Comparison of ENCODE assay signal across 18 mouse cellular contexts in genomic region chr6:30230246-30230645, GRCm38 (mm10).
DNase-seq lines count a peak whose midpoint lies in the region; ATAC-seq and TF ChIP-seq lines count a peak whose summit lies in the region.
"Had no signal": no experiment of that assay in that cellular context is flagged by ENCODE, and none has a peak within 500 bp of the region (broad histone marks: within the 10 kb centered on the region; RNA-seq: fewer than 3 reads in every experiment).

No protein-coding gene starts in this region.

- DNase-seq in heart, adult 11 months, result peak; percentile 95
- no peak for DNase-seq in heart, postnatal 25 days (ENCODE audit: low spot score)
- DNase-seq in brain, adult 2 months (ENCODE audit: low read depth, low spot score), result peak; percentile 63
- DNase-seq in adrenal gland, postnatal 4 days (ENCODE audit: low spot score in 2 of 2), result no peak
- no peak for DNase-seq in layer of hippocampus, adult 9-10 months (ENCODE audit: low spot score)
- no peak for DNase-seq in adrenal gland, adult 18-20 months (ENCODE audit: low spot score in 2 of 2)
- DNase-seq: cerebellum, adult 9-11 months; kidney, postnatal 4 days; midbrain, embryonic 14.5 days; thymus, postnatal 4 days had no signal

- H3K4me3 ChIP-seq in heart, embryonic 11.5 days (ENCODE audit: low read depth, low read length), result no peak overlapping the region
- H3K4me3 ChIP-seq in myocyte, result no peak overlapping the region
- H3K4me3 ChIP-seq: forebrain, embryonic 10.5 days; lung, embryonic 15.5 days; neural tube, embryonic 13.5 days; stomach, embryonic 15.5 days had no signal

- peak; percentile 49; the same call in 1 of the 2 replicates for ATAC-seq in heart, embryonic 11.5 days (replicated peaks; ENCODE audit: insufficient number of reproducible peaks, low FRiP score, low TSS enrichment)
- ATAC-seq: activated CD4-positive, CD25-positive, alpha-beta regulatory T cell, adult 4 months; intestine, postnatal 0 days had no signal

- H3K9ac ChIP-seq in heart, embryonic 11.5 days (ENCODE audit: low read depth, low read length), result no peak overlapping the region
- H3K9ac ChIP-seq: lung, embryonic 15.5 days; neural tube, embryonic 13.5 days; stomach, embryonic 15.5 days had no signal

- H3ac ChIP-seq in myocyte (ENCODE audit: control insufficient read depth, insufficient read length), result no peak overlapping the region

- H3K4me2 ChIP-seq in heart, embryonic 11.5 days, result peak overlapping the region; percentile 14
- H3K4me2 ChIP-seq in myocyte (ENCODE audit: low read depth), result peak overlapping the region; percentile 30
- H3K4me2 ChIP-seq: lung, embryonic 15.5 days; neural tube, embryonic 13.5 days; stomach, embryonic 15.5 days had no signal

- 50% methylated on average over 7 of the region's 7 CpGs for WGBS in heart, embryonic 11.5 days (ENCODE audit: insufficient replicate concordance)

- intact Hi-C loops in heart, postnatal 25 days (cut with DNase I), result loop anchor here (5.0 kb wide), 1 partner anchor 37 kb away; no protein-coding TSS in a partner anchor

- no peaks in the 10 kb centered on the region; the same call in 1 of the 2 replicates for H3K36me3 ChIP-seq in heart, embryonic 11.5 days (ENCODE audit: control insufficient read depth, insufficient read depth, low read length)
- H3K36me3 ChIP-seq in myocyte (ENCODE audit: control insufficient read depth, insufficient read depth), result no peaks in the 10 kb centered on the region
- H3K36me3 ChIP-seq: stomach, embryonic 15.5 days had no signal

- H3K27me3 ChIP-seq in heart, embryonic 11.5 days (ENCODE audit: control insufficient read depth, insufficient read depth, low read length), result no peaks in the 10 kb centered on the region
- no peaks in the 10 kb centered on the region for H3K27me3 ChIP-seq in myocyte (ENCODE audit: control insufficient read depth, insufficient read depth, insufficient read length)
- H3K27me3 ChIP-seq: lung, embryonic 15.5 days; neural tube, embryonic 13.5 days; stomach, embryonic 15.5 days had no signal

- TF ChIP-seq POLR2A in myocyte (IDR thresholded peaks at IDR 0.05; ENCODE audit: insufficient read length, low read depth), result no peak

- peak overlapping the region; percentile 64 for H3K27ac ChIP-seq in heart, embryonic 11.5 days (ENCODE audit: low read depth, low read length)
- H3K27ac ChIP-seq: forebrain, embryonic 10.5 days; lung, embryonic 15.5 days; neural tube, embryonic 13.5 days; stomach, embryonic 15.5 days had no signal

- peaks cover 11% of the 10 kb centered on the region for H3K4me1 ChIP-seq in heart, embryonic 11.5 days (ENCODE audit: control insufficient read depth, insufficient read depth, low read length)
- H3K4me1 ChIP-seq: forebrain, embryonic 10.5 days; lung, embryonic 15.5 days; neural tube, embryonic 13.5 days had no signal

- H3K9me3 ChIP-seq in heart, embryonic 11.5 days (replicated peaks; ENCODE audit: control insufficient read depth, low read length), result no peaks in the 10 kb centered on the region
- H3K9me3 ChIP-seq: forebrain, embryonic 10.5 days; lung, embryonic 15.5 days; neural tube, embryonic 13.5 days; stomach, embryonic 15.5 days had no signal

- no peaks in the 10 kb centered on the region for H3K79me2 ChIP-seq in myocyte (ENCODE audit: control insufficient read depth, insufficient read depth)

TF ChIP-seq in myocyte, 11 proteins besides CTCF, POLR2A, EP300 and RAD21:
- no peak for TF ChIP-seq E2F4 (IDR thresholded peaks at IDR 0.05; ENCODE audit: insufficient read depth)
- TF ChIP-seq TCF3 (IDR thresholded peaks at IDR 0.05; ENCODE audit: insufficient read length, low read depth), result no peak
- no peak for TF ChIP-seq POLR2AphosphoS2 (IDR thresholded peaks at IDR 0.05; ENCODE audit: insufficient read length, low read depth)
- TF ChIP-seq MAX (IDR thresholded peaks at IDR 0.05; ENCODE audit: low read depth), result no peak
- TF ChIP-seq USF1 (IDR thresholded peaks at IDR 0.05; ENCODE audit: low read depth), result no peak
- no peak for TF ChIP-seq SRF (IDR thresholded peaks at IDR 0.05; ENCODE audit: control insufficient read depth, insufficient read length, low read depth)
- TF ChIP-seq REST (IDR thresholded peaks at IDR 0.05; ENCODE audit: insufficient read depth, insufficient read length), result no peak
- no peak for TF ChIP-seq MYOD1 (IDR thresholded peaks at IDR 0.05; ENCODE audit: control insufficient read depth in 1 of 3, insufficient read length in 2 of 3, low read depth in 2 of 3)
- no peak for TF ChIP-seq CEBPB (IDR thresholded peaks at IDR 0.05; ENCODE audit: insufficient read depth, poor library complexity, severe bottlenecking)
- TF ChIP-seq TCF12 (IDR thresholded peaks at IDR 0.05; ENCODE audit: insufficient read depth, poor library complexity, severe bottlenecking), result no peak
- TF ChIP-seq MYOG (IDR thresholded peaks at IDR 0.05; ENCODE audit: control insufficient read depth in 1 of 3, insufficient read depth in 1 of 3, insufficient read length in 2 of 3, low read depth in 2 of 3), result no peak

Comparison
In these comparisons a context has a peak if more than half of its experiments do, and no peak if none do; other contexts are left out.
1. DNase-seq: peak in heart, adult 11 months (single experiment) and brain, adult 2 months (single experiment); none in heart, postnatal 25 days (single experiment), adrenal gland, postnatal 4 days (0 of 2), layer of hippocampus, adult 9-10 months (single experiment) and adrenal gland, adult 18-20 months (0 of 2).